Mouse (Mus musculus) brown adipose tissue, adult 24 weeks (tissue): Measurements from ENCODE around the gene Cc2d2b. TPM values are rescaled to one million over a fixed set of nuclear protein-coding genes. Genes with fewer than 3 reads are reported as not detected.

Experiments
- H3K27ac ChIP-seq: fragments of 200-500 bp; replicated peaks from 2 replicates; pipeline ENCODE4 v1.5.1; 2012; ENCODE audit warnings: low read depth, mild to moderate bottlenecking, low read length
- H3K4me1 ChIP-seq: fragments of 200-500 bp; 2 replicates; pipeline ENCODE4 v1.6.1; 2012; ENCODE audit warnings: low read length, mixed read lengths; ENCODE audit not compliant: control insufficient read depth, insufficient read depth, insufficient read length
- H3K4me3 ChIP-seq: fragments of 200-500 bp; 2 replicates; pipeline ENCODE4 v1.5.1; 2012; ENCODE audit warnings: low read depth, mild to moderate bottlenecking, low read length, moderate library complexity; ENCODE audit not compliant: insufficient read depth
- polyA plus RNA-seq: library from polyadenylated mRNA; stranded (reverse); fragments of >200 nt; gene quantifications from 2 replicates; pipeline ENCODE4 v1.2.4, GENCODE M21; 2012; ENCODE audit not compliant: missing spikeins, insufficient read depth, insufficient read length

Gene Cc2d2b
- polyA plus RNA-seq, 1 experiment: not detected

- no peak overlapping the region for H3K27ac ChIP-seq
- no peaks in the 10 kb centered on the region for H3K4me1 ChIP-seq
- no peak overlapping the region for H3K4me3 ChIP-seq
These were observed 14.7 kb upstream of the Cc2d2b start for GRCm38 (mm10) chr19:40733849-40734248.

- no peak overlapping the region for H3K27ac ChIP-seq
- no peak overlapping the region for H3K4me3 ChIP-seq
- H3K4me1 ChIP-seq: no peaks in the 10 kb centered on the region
These were observed 11.7 kb upstream of the Cc2d2b start for GRCm38 (mm10) chr19:40736680-40737512.

- Histone ChIP-seq H3K4me3 (no peak overlapping the region), H3K27ac (no peak overlapping the region), H3K4me1 (no peaks in the 10 kb centered on the region)
These were observed 10.9 kb upstream of the Cc2d2b start for GRCm38 (mm10) chr19:40737613-40738012.

GRCm38 (mm10) chr19:40738683-40739324 is 9.7 kb upstream of the Cc2d2b start:
- no peak overlapping the region for H3K4me3 ChIP-seq
- H3K4me1 ChIP-seq: no peaks in the 10 kb centered on the region
- H3K27ac ChIP-seq: no peak overlapping the region

GRCm38 (mm10) chr19:40746603-40747002 is 1.9 kb upstream of the Cc2d2b start:
- Histone ChIP-seq H3K27ac (no peak overlapping the region), H3K4me1 (no peaks in the 10 kb centered on the region)

GRCm38 (mm10) chr19:40754311-40754710 is 5.8 kb downstream of the Cc2d2b start:
- Histone ChIP-seq H3K27ac (no peak overlapping the region), H3K4me3 (no peak overlapping the region), H3K4me1 (no peaks in the 10 kb centered on the region)

More at GRCm38 (mm10) chr19:40746603-40747002, 1.9 kb upstream of the Cc2d2b start:
- H3K4me3 ChIP-seq: no peak overlapping the region

GRCm38 (mm10) chr19:40760071-40760470 is 11.5 kb downstream of the Cc2d2b start:
- Histone ChIP-seq H3K4me3 (no peak overlapping the region), H3K4me1 (no peaks in the 10 kb centered on the region), H3K27ac (no peak overlapping the region)

- H3K27ac ChIP-seq: no peak overlapping the region
- H3K4me3 ChIP-seq: peak overlapping the region; percentile 57
- H3K4me1 ChIP-seq: no peaks in the 10 kb centered on the region
These were observed 13.6 kb downstream of the Cc2d2b start for GRCm38 (mm10) chr19:40762023-40762759.

GRCm38 (mm10) chr19:40767189-40767588 is 18.6 kb downstream of the Cc2d2b start:
- Histone ChIP-seq H3K27ac (no peak overlapping the region), H3K4me3 (no peak overlapping the region), H3K4me1 (no peaks in the 10 kb centered on the region)

GRCm38 (mm10) chr19:40769341-40769770 is 20.8 kb downstream of the Cc2d2b start:
- no peak overlapping the region for H3K27ac ChIP-seq
- H3K4me1 ChIP-seq: no peaks in the 10 kb centered on the region
- H3K4me3 ChIP-seq: no peak overlapping the region

- no peaks in the 10 kb centered on the region for H3K4me1 ChIP-seq
- no peak overlapping the region for H3K4me3 ChIP-seq
- H3K27ac ChIP-seq: no peak overlapping the region
These were observed 39.6 kb downstream of the Cc2d2b start for GRCm38 (mm10) chr19:40788004-40788714.

- Histone ChIP-seq H3K4me3 (no peak overlapping the region), H3K27ac (no peak overlapping the region), H3K4me1 (no peaks in the 10 kb centered on the region)
These were observed 40.1 kb downstream of the Cc2d2b start for GRCm38 (mm10) chr19:40788715-40789084.

GRCm38 (mm10) chr19:40805176-40805737 is 56.7 kb downstream of the Cc2d2b start:
- no peak overlapping the region for H3K27ac ChIP-seq
- no peaks in the 10 kb centered on the region for H3K4me1 ChIP-seq
- no peak overlapping the region for H3K4me3 ChIP-seq

- Histone ChIP-seq H3K27ac (no peak overlapping the region), H3K4me1 (no peaks in the 10 kb centered on the region), H3K4me3 (no peak overlapping the region)
These were observed 61.3 kb downstream of the Cc2d2b start for GRCm38 (mm10) chr19:40809858-40810257.
